Mouse (Mus musculus): ENCODE results near the gene Cyfip2. TPM values are rescaled to one million over a fixed set of nuclear protein-coding genes. Genes with fewer than 3 reads are reported as not detected.

Cyfip2 gene
- polyA plus RNA-seq (2016; fragmentation: Nextera tagmentation; extraction: Ambion mirVana), result 76.2 and 83.5 TPM in 2 replicates

DNA sequence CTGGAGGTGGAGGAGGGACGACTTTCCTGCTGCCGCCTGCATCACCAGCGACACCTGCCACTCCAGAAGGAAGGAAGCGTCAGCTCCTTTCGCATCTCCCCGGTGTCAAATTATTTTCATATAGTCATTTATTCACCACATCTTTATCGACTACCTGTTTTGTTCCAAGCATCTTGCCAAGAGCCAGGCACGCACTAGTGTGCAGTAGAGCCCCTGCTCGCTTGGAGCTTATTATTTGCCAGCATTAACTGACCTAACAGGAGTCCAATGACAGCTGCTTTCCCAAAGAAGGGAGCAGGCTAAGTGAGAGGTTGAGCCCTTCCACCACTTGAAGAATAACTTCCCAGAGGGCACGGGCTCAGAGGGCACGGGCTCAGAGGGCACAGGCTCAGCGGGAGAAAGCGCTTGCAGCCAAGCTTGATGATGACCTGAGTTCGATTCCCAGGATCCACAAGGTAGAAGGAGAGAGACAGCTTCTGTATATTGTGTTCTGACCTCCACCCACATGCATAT lies at the start of gene Cyfip2:
Gene Cyfip2, minus strand, starts transcription at position 337 of the 513 bp plus-strand sequence.
- Histone ChIP-seq H3K9me3 (no peaks in the 10 kb centered on the region), H3K4me2 (replicated peaks) (peak within 1 kb of the TSS; percentile 92), H3K4me1 (peaks cover 32% of the 10 kb centered on the region), H3K36me3 (no peaks in the 10 kb centered on the region; the same call in 1 of the 2 replicates), H3K4me3 (peak within 1 kb of the TSS; percentile 84), H3K27ac (peak within 1 kb of the TSS; percentile 76), H3K27me3 (replicated peaks) (no peaks in the 10 kb centered on the region), H3K9ac (peak within 1 kb of the TSS; percentile 92)
- ATAC-seq (ENCODE audit: low FRiP score, low read depth), result peak; percentile 11
- 5% methylated on average over 14 of the region's 14 CpGs for WGBS

GRCm38 (mm10) chr11:46360991-46361665 lies 48.5 kb upstream of the Cyfip2 start:
- Histone ChIP-seq H3K9me3 (no peaks in the 10 kb centered on the region), H3K27ac (no peak overlapping the region), H3K4me3 (no peak overlapping the region), H3K36me3 (no peaks in the 10 kb centered on the region), H3K27me3 (replicated peaks) (no peaks in the 10 kb centered on the region), H3K9ac (no peak overlapping the region), H3K4me1 (no peaks in the 10 kb centered on the region), H3K4me2 (replicated peaks) (no peak overlapping the region)
- WGBS, result 87% methylated on average over 2 of the region's 2 CpGs
- no peak for ATAC-seq (ENCODE audit: low FRiP score, low read depth)

- no peaks in the 10 kb centered on the region for H3K9me3 ChIP-seq
- no peak overlapping the region for H3K4me2 ChIP-seq (replicated peaks)
- no peak overlapping the region for H3K27ac ChIP-seq
- no peak overlapping the region for H3K4me3 ChIP-seq
- H3K4me1 ChIP-seq, result no peaks in the 10 kb centered on the region
- no peak for ATAC-seq (ENCODE audit: low FRiP score, low read depth)
- no peak overlapping the region for H3K9ac ChIP-seq
- 74% methylated on average over 1 of the region's 1 CpGs for WGBS
- no peaks in the 10 kb centered on the region for H3K36me3 ChIP-seq
- H3K27me3 ChIP-seq (replicated peaks), result no peaks in the 10 kb centered on the region
Measured at GRCm38 (mm10) chr11:46358369-46358768, 45.7 kb upstream of the Cyfip2 start.

DNA sequence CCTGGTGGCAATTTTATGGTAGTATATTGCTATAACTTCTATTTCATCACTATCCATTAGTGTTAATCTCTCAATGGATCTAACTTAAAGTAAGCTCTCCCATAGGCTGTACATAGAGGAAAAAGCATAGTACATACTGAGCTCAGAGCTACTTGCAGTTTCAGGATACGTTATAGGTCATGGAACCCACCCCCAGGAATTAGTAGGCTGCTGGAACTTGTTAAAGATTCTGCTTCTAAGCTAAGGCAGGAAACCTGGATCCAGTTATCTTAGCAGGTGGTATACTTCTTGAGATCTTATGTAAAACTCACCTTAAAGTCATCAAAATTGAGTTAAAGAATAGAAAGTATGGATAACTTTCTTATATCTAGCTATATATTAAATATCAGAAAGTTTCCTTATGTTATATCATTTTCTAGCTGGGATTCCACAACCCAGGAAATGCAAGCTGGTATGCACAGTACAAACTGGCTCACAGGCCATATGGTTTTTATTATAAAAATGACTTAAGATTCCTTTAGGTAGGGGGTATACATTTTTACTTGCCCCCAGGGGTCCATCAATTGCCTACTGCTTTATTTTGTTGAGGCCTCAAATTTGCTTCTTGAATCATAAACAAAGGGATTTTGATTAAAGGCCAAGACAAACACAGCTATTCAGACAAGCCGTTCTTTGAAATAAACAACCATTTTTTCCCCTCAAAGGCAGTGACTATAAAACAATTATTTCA lies 37.2 kb upstream of the Cyfip2 start:
- Histone ChIP-seq H3K27ac (no peak overlapping the region), H3K4me1 (no peaks in the 10 kb centered on the region), H3K4me3 (no peak overlapping the region), H3K9ac (no peak overlapping the region), H3K9me3 (no peaks in the 10 kb centered on the region), H3K27me3 (replicated peaks) (no peaks in the 10 kb centered on the region), H3K36me3 (no peaks in the 10 kb centered on the region), H3K4me2 (replicated peaks) (no peak overlapping the region)
- WGBS, result 60% methylated on average over 2 of the region's 2 CpGs
- ATAC-seq (ENCODE audit: low FRiP score, low read depth), result no peak

GRCm38 (mm10) chr11:46348416-46348815 lies 35.8 kb upstream of the Cyfip2 start:
- Histone ChIP-seq H3K4me1 (no peaks in the 10 kb centered on the region), H3K9me3 (no peaks in the 10 kb centered on the region), H3K4me3 (no peak overlapping the region), H3K36me3 (no peaks in the 10 kb centered on the region), H3K27me3 (replicated peaks) (no peaks in the 10 kb centered on the region), H3K9ac (no peak overlapping the region), H3K27ac (no peak overlapping the region), H3K4me2 (replicated peaks) (no peak overlapping the region)
- 80% methylated on average over 3 of the region's 3 CpGs for WGBS
- ATAC-seq (ENCODE audit: low FRiP score, low read depth), result no peak

DNA sequence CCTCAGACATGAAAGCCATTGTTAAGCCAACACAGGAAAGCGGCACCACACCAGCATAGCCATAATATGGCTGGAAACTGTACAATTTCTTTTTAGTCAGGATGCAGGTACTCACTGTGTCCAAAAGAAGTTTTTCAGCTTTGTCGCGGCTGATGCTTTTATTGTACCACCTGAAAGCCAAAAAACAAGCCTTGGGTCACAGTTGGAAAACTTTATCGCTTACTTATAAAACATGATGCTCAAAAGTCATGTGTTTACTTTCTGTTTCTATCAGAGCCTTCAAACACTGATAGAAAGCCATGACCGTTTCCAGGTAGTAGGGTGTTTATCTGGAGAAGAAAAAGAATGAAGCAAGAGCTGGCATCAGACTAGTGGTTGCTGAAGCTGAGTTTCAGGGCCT lies 35.1 kb upstream of the Cyfip2 start:
- WGBS, result 90% methylated on average over 5 of the region's 5 CpGs
- H3K9me3 ChIP-seq, result no peaks in the 10 kb centered on the region
- no peak overlapping the region for H3K27ac ChIP-seq
- no peaks in the 10 kb centered on the region for H3K36me3 ChIP-seq
- H3K4me3 ChIP-seq, result no peak overlapping the region
- no peak overlapping the region for H3K9ac ChIP-seq
- no peak overlapping the region for H3K4me2 ChIP-seq (replicated peaks)
- no peaks in the 10 kb centered on the region for H3K27me3 ChIP-seq (replicated peaks)
- ATAC-seq (ENCODE audit: low FRiP score, low read depth), result no peak
- H3K4me1 ChIP-seq, result no peaks in the 10 kb centered on the region

DNA sequence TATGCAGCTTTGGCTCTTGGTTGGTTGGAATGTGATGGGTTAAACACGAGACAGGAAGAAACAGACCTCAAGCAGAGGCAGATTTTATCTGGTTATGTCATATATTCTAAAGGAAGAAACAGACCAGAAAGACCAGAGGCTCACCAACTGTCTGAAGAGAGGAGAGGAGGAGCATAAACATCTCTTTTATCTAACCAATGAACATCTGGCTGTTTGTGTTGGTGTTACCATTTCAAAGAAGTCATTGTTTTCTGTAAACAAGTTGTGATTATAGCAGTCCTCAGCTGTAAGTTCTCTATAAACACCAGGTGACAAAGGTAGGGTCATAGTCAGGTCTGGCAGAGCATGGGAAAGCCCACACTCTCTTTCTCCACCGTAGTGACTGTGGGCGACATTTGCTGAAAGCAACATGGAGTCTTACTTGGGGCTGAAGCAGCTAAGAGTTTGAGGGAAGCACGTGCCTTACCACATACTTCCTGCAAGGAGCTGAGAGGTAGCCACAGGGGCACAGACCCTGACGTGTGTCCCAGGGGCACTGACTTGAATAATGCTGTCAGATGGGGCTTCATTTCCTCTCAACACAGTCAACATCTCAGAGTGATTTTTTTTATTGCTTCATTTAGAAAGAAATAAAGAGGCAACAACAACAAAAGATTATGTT lies 31.4 kb upstream of the Cyfip2 start:
- Histone ChIP-seq H3K36me3 (no peaks in the 10 kb centered on the region), H3K4me3 (no peak overlapping the region), H3K9me3 (no peaks in the 10 kb centered on the region), H3K9ac (no peak overlapping the region), H3K27ac (no peak overlapping the region), H3K27me3 (replicated peaks) (no peaks in the 10 kb centered on the region), H3K4me1 (no peaks in the 10 kb centered on the region), H3K4me2 (replicated peaks) (no peak overlapping the region)
- no peak for ATAC-seq (ENCODE audit: low FRiP score, low read depth)
- WGBS, result 63% methylated on average over 5 of the region's 5 CpGs

DNA sequence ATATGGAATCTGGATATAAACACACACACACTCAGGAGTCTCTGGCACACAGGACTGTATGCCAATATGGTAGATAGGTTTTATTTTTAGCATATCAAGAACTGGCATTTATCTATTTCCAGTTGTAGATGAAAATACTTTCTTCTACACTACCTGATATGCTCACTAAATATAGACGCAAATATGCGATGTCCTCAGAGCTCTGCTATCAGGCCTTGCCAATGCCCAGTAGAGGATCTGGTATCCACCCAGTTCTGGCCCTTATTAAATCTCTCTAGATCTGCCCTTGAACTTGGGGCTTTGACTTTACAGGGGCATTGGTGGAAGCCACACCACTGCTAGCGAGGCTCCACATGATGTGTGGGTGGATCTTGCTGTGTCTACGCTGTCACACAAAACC lies 29.3 kb upstream of the Cyfip2 start:
- H3K9ac ChIP-seq, result no peak overlapping the region
- no peak overlapping the region for H3K27ac ChIP-seq
- 93% methylated on average over 4 of the region's 4 CpGs for WGBS
- no peaks in the 10 kb centered on the region for H3K4me1 ChIP-seq
- H3K9me3 ChIP-seq, result no peaks in the 10 kb centered on the region
- no peaks in the 10 kb centered on the region for H3K27me3 ChIP-seq (replicated peaks)
- H3K4me3 ChIP-seq, result no peak overlapping the region
- no peaks in the 10 kb centered on the region for H3K36me3 ChIP-seq
- ATAC-seq (ENCODE audit: low FRiP score, low read depth), result no peak
- H3K4me2 ChIP-seq (replicated peaks), result no peak overlapping the region

DNA sequence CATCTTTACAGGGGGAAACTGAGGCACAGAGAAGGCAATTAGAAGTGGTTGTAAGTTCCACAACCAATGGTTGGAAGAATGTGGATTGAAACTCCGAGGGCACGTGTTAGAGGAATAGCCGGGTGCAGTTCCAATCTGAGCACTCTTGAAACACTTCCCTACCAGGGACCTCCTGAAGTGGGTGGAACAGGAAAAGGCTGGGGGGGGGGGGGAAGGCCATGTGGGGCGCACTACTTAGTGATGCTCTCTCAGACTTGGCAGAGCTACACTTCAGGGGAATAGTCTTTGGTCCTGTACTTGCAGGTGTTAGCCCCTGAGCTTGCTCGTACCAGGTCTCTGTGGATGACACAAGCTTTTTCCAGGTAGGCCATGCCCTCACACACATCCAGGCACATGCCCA lies 23.4 kb upstream of the Cyfip2 start:
- H3K27ac ChIP-seq, result no peak overlapping the region
- H3K9me3 ChIP-seq, result no peaks in the 10 kb centered on the region
- no peaks in the 10 kb centered on the region for H3K36me3 ChIP-seq
- ATAC-seq (ENCODE audit: low FRiP score, low read depth), result no peak
- no peaks in the 10 kb centered on the region for H3K27me3 ChIP-seq (replicated peaks)
- 86% methylated on average over 5 of the region's 5 CpGs for WGBS
- H3K4me3 ChIP-seq, result no peak overlapping the region
- H3K4me1 ChIP-seq, result no peaks in the 10 kb centered on the region
- H3K9ac ChIP-seq, result no peak overlapping the region
- H3K4me2 ChIP-seq (replicated peaks), result no peak overlapping the region

DNA sequence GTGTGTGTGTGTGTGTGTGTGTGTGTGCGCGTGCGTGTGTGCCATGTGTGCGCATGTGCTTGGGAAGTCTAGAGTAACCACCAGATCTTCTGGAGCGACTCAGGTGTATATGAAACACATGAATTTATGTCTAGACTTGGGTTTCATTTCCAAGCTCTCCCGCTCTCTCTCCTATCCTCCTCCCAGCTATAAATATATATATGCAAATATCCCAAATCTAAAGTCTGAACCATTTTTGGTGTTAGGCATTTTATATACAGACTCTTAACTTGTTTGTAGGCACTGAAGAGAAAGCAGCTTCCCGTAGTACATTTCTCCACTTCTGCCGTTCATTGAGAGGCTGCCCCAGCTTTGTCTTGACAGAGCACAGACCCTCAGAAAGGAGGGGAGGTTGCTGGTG lies 19.6 kb upstream of the Cyfip2 start:
- 92% methylated on average over 8 of the region's 8 CpGs for WGBS
- Histone ChIP-seq H3K9ac (no peak overlapping the region), H3K9me3 (no peaks in the 10 kb centered on the region), H3K27me3 (replicated peaks) (no peaks in the 10 kb centered on the region), H3K36me3 (no peaks in the 10 kb centered on the region), H3K4me3 (no peak overlapping the region), H3K4me2 (replicated peaks) (no peak overlapping the region), H3K27ac (no peak overlapping the region), H3K4me1 (no peaks in the 10 kb centered on the region)
- ATAC-seq (ENCODE audit: low FRiP score, low read depth), result no peak

- no peak for ATAC-seq (ENCODE audit: low FRiP score, low read depth)
- H3K27ac ChIP-seq, result no peak overlapping the region
- H3K4me2 ChIP-seq (replicated peaks), result no peak overlapping the region
- H3K36me3 ChIP-seq, result no peaks in the 10 kb centered on the region
- 89% methylated on average over 16 of the region's 16 CpGs for WGBS
- H3K9me3 ChIP-seq, result no peaks in the 10 kb centered on the region
- H3K9ac ChIP-seq, result no peak overlapping the region
- no peaks in the 10 kb centered on the region for H3K4me1 ChIP-seq
- no peak overlapping the region for H3K4me3 ChIP-seq
- no peaks in the 10 kb centered on the region for H3K27me3 ChIP-seq (replicated peaks)
Measured at GRCm38 (mm10) chr11:46326271-46327015, 13.8 kb upstream of the Cyfip2 start.

GRCm38 (mm10) chr11:46321559-46321958 lies 8.9 kb upstream of the Cyfip2 start:
- H3K36me3 ChIP-seq, result no peaks in the 10 kb centered on the region
- no peaks in the 10 kb centered on the region for H3K4me1 ChIP-seq
- no peak overlapping the region for H3K4me3 ChIP-seq
- no peaks in the 10 kb centered on the region for H3K9me3 ChIP-seq
- no peak overlapping the region for H3K27ac ChIP-seq
- no peak for ATAC-seq (ENCODE audit: low FRiP score, low read depth)
- 76% methylated on average over 7 of the region's 7 CpGs for WGBS
- H3K27me3 ChIP-seq (replicated peaks), result no peaks in the 10 kb centered on the region
- no peak overlapping the region for H3K9ac ChIP-seq
- no peak overlapping the region for H3K4me2 ChIP-seq (replicated peaks)

Measured in neural tube, embryonic 12.5 days (tissue).